Mouse (Mus musculus): ENCODE results near the gene Duoxa1. TPM values are rescaled to one million over a fixed set of nuclear protein-coding genes. Genes with fewer than 3 reads are reported as not detected.

Duoxa1 gene
- total RNA-seq, 2 experiments from 2014 or later: 0.95 to 1.1 TPM

GRCm38 (mm10) chr2:122297271-122298095 is 16.0 kb downstream of the Duoxa1 start:
- DNase-seq: no peak

DNA sequence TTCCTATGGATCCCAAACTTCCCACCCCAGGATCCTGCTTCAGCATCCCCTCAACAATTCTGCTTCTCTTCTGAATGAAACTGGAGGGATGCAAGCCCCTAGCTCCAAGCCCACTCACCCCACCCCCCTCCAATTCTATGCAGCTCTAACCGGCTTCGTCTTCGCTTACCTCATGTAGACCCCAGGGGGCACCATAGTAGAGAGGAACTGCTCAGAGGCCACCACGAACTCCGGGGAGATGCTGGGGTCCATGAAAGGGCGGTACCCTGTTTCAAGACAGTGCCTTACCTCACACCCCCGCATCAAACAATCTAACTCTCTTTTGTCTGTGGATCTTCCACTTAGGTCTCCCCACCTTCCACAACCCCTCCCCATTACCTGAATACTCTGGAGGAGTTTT is 18.6 kb downstream of the Duoxa1 start:
- DNase-seq: no peak

- no peak for DNase-seq
These were observed 27.4 kb downstream of the Duoxa1 start for GRCm38 (mm10) chr2:122286137-122286536.

GRCm38 (mm10) chr2:122284091-122284490 is 29.4 kb downstream of the Duoxa1 start:
- no peak for DNase-seq

DNA sequence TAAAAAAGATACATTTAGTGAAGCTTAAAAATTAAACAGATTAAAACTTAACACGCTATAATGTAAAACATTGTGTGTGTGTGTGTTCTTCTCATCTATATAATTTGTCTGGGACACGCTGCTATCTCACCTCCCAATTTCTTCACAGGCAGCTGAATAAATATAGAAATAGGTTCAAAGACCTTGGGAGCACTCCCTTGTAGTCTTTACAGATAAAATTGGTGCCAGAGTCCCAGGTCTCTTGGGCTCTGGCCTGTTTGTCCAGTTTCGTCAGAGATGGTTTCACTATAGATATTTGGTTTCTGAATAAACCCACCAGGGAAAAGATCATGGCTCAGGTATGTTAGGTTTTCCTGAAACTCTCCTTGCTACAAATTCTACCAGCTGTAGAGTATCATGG is 34.8 kb downstream of the Duoxa1 start:
- DNase-seq: no peak

GRCm38 (mm10) chr2:122266407-122267193 is 46.9 kb downstream of the Duoxa1 start:
- DNase-seq: no peak

- no peak for DNase-seq
These were observed 48.8 kb downstream of the Duoxa1 start for GRCm38 (mm10) chr2:122264690-122265089.

- no peak for DNase-seq
These were observed 52.8 kb downstream of the Duoxa1 start for GRCm38 (mm10) chr2:122260729-122261128.

- DNase-seq: no peak
These were observed 57.5 kb downstream of the Duoxa1 start for GRCm38 (mm10) chr2:122255997-122256396.

Other genes with a start within 250 kb of the Duoxa1 start
- gene Spg11, start 195.3 kb downstream of the Duoxa1 start, total RNA-seq (2021): 1 to 10 TPM; 5.0 to 5.6 TPM
- gene B2m, start 166.0 kb downstream of the Duoxa1 start, total RNA-seq (2021): 100 to 1,000 TPM in 1 of 2 experiments, 10 to 100 TPM in 1; 61.7 to 111 TPM
- gene Trim69, start 153.0 kb downstream of the Duoxa1 start, total RNA-seq (2021): not detected
- gene Patl2, start 127.5 kb downstream of the Duoxa1 start, total RNA-seq (2021): not detected
- gene Terb2, start 127.5 kb downstream of the Duoxa1 start, total RNA-seq (2021): not detected
- gene Sord, start 79.0 kb downstream of the Duoxa1 start, total RNA-seq (2021): 10 to 100 TPM; 37.8 to 39.9 TPM
- gene Duox2, start 15.3 kb downstream of the Duoxa1 start, total RNA-seq (2021): under 1 TPM; 0.08 to 0.16 TPM
- gene Duoxa2, start 14.8 kb downstream of the Duoxa1 start, total RNA-seq (2021): not detected
- under 1 TPM; 0.46 to 0.72 TPM for gene Duox1, start 1.9 kb upstream of the Duoxa1 start, total RNA-seq (2021)
- 1 to 10 TPM; 2.0 to 2.7 TPM for gene Shf, start 55.4 kb upstream of the Duoxa1 start, total RNA-seq (2021)
- gene Slc28a2, start 112.7 kb upstream of the Duoxa1 start, total RNA-seq (2021): 1 to 10 TPM; 4.8 to 5.6 TPM
- gene Gm14085, start 171.2 kb upstream of the Duoxa1 start, total RNA-seq (2021): under 1 TPM; 0.13 to 0.16 TPM

All from gastrocnemius, postnatal 25 days (tissue).